Comparison of ENCODE assay signal across 15 mouse cellular contexts in the genomic region with DNA sequence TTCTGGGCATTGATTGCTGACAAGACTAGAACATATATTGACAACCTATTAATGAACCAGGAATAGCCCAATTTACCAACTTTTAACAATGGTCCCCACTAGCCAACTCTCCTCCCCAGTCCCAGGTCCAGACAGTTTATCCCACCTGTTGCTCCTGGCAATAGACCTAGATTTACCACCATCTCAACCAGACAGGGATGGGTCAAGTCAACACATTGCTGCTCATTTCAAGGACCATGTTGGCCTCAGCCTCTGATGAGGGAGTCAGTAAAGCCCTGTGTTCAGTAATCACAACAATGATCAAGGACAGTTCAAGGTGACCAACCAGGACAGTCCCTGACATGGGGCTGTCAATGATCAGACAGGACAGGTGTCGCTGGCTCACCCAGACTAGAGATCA.
"Had no signal": no experiment of that assay in that cellular context is flagged by ENCODE, and none has a peak within 500 bp of the region (broad histone marks: within the 10 kb centered on the region; RNA-seq: fewer than 3 reads in every experiment).

No protein-coding gene starts in this region.

- DNase-seq: lung, adult 18-20 months; lung, embryonic 14.5 days; lung, postnatal 10 days; lung, postnatal 4 days; midbrain, embryonic 14.5 days; right cerebral cortex, postnatal 14 days; thymus, adult 2 months; thymus, postnatal 25 days; thymus, postnatal 4 days had no signal

- H3K9me3 ChIP-seq: midbrain, embryonic 10.5 days; midbrain, embryonic 12.5 days; neural tube, embryonic 12.5 days; stomach, embryonic 15.5 days had no signal

- H3K27ac ChIP-seq: midbrain, embryonic 10.5 days; midbrain, embryonic 12.5 days; neural tube, embryonic 12.5 days; stomach, embryonic 15.5 days; stomach, postnatal 0 days had no signal

- H3K4me2 ChIP-seq: lung, embryonic 14.5 days; midbrain, embryonic 12.5 days; neural tube, embryonic 12.5 days; stomach, embryonic 15.5 days had no signal

- H3K4me1 ChIP-seq: stomach, embryonic 15.5 days had no signal

- H3K36me3 ChIP-seq: midbrain, embryonic 10.5 days; midbrain, embryonic 12.5 days; neural tube, embryonic 12.5 days; stomach, embryonic 15.5 days had no signal

- ATAC-seq: midbrain, embryonic 16.5 days had no signal

- H3K9ac ChIP-seq: lung, embryonic 14.5 days; midbrain, embryonic 12.5 days; neural tube, embryonic 12.5 days; stomach, embryonic 15.5 days had no signal

- H3K4me3 ChIP-seq: midbrain, embryonic 10.5 days; midbrain, embryonic 12.5 days; neural tube, embryonic 12.5 days; stomach, embryonic 15.5 days had no signal

- H3K27me3 ChIP-seq: midbrain, embryonic 12.5 days; neural tube, embryonic 12.5 days; stomach, embryonic 15.5 days had no signal
